Mouse (Mus musculus) fat pad, adult 2 months (tissue): ENCODE data around the gene Rgs7.

ENCODE experiments used
- DNase-seq: peaks from one replicate; pipeline ENCODE4 v3.0.0-alpha.2; 2011; ENCODE audit warnings: low read depth, low spot score; ENCODE audit errors: extremely low read depth

Rgs7 gene

GRCm38 (mm10) chr1:175431356-175432053 lies 60.8 kb downstream of the Rgs7 start:
- DNase-seq: no peak

GRCm38 (mm10) chr1:175427112-175427511 lies 65.2 kb downstream of the Rgs7 start:
- DNase-seq: no peak

GRCm38 (mm10) chr1:175426393-175426792 lies 65.9 kb downstream of the Rgs7 start:
- no peak for DNase-seq

- DNase-seq: no peak
These were observed 71.4 kb downstream of the Rgs7 start for GRCm38 (mm10) chr1:175420883-175421282.

- DNase-seq: no peak
These were observed 76.6 kb downstream of the Rgs7 start for GRCm38 (mm10) chr1:175415728-175416127.

GRCm38 (mm10) chr1:175410399-175410798 lies 81.9 kb downstream of the Rgs7 start:
- no peak for DNase-seq

- DNase-seq: no peak
These were observed 100.4 kb downstream of the Rgs7 start for GRCm38 (mm10) chr1:175391894-175392293.

GRCm38 (mm10) chr1:175389250-175389649 lies 103.0 kb downstream of the Rgs7 start:
- no peak for DNase-seq

- no peak for DNase-seq
These were observed 106.6 kb downstream of the Rgs7 start for GRCm38 (mm10) chr1:175385581-175386235.

- no peak for DNase-seq
These were observed 119.7 kb downstream of the Rgs7 start for GRCm38 (mm10) chr1:175372571-175372970.

GRCm38 (mm10) chr1:175368062-175368461 lies 124.2 kb downstream of the Rgs7 start:
- no peak for DNase-seq

- no peak for DNase-seq
These were observed 128.7 kb downstream of the Rgs7 start for GRCm38 (mm10) chr1:175363606-175364005.

GRCm38 (mm10) chr1:175359411-175360366 lies 132.6 kb downstream of the Rgs7 start:
- no peak for DNase-seq

- DNase-seq: no peak
These were observed 139.4 kb downstream of the Rgs7 start for GRCm38 (mm10) chr1:175352921-175353320.

- no peak for DNase-seq
These were observed 146.1 kb downstream of the Rgs7 start for GRCm38 (mm10) chr1:175346162-175346561.

GRCm38 (mm10) chr1:175336191-175336590 lies 156.1 kb downstream of the Rgs7 start:
- no peak for DNase-seq

- DNase-seq: no peak
These were observed 159.1 kb downstream of the Rgs7 start for GRCm38 (mm10) chr1:175333041-175333854.

- DNase-seq: no peak
These were observed 162.3 kb downstream of the Rgs7 start for GRCm38 (mm10) chr1:175329934-175330471.

- no peak for DNase-seq
These were observed 169.5 kb downstream of the Rgs7 start for GRCm38 (mm10) chr1:175322781-175323180.

- DNase-seq: no peak
These were observed 173.1 kb downstream of the Rgs7 start for GRCm38 (mm10) chr1:175319205-175319604.
